Mouse (Mus musculus): ENCODE data around the gene Scaf4. TPM values are rescaled to one million over a fixed set of nuclear protein-coding genes. Genes with fewer than 3 reads are reported as not detected.
"Not testable (repeated sequence)": the region's sequence is repeated elsewhere in the genome, so short reads cannot be mapped to it uniquely, and the experiment has no call there.

Scaf4 gene
- total RNA-seq, 2 experiments from 2014 or later = 18.5 to 64.0 TPM

- ATAC-seq (replicated peaks; ENCODE audit: poor library complexity) = no peak
Observed at GRCm38 (mm10) chr16:90242426-90243304, 41.6 kb downstream of the Scaf4 start.

- ATAC-seq (replicated peaks; ENCODE audit: poor library complexity) = no peak
Observed at GRCm38 (mm10) chr16:90241875-90242274, 42.4 kb downstream of the Scaf4 start.

GRCm38 (mm10) chr16:90239128-90239746 lies 45.1 kb downstream of the Scaf4 start:
- ATAC-seq (replicated peaks; ENCODE audit: poor library complexity) = peak; percentile 54

GRCm38 (mm10) chr16:90235188-90235587 lies 49.1 kb downstream of the Scaf4 start:
- ATAC-seq (replicated peaks; ENCODE audit: poor library complexity) = no peak

- no peak for ATAC-seq (replicated peaks; ENCODE audit: poor library complexity)
Observed at GRCm38 (mm10) chr16:90234617-90235016, 49.7 kb downstream of the Scaf4 start.

- ATAC-seq (replicated peaks; ENCODE audit: poor library complexity) = no peak
Observed at GRCm38 (mm10) chr16:90233702-90234101, 50.6 kb downstream of the Scaf4 start.

GRCm38 (mm10) chr16:90231302-90231701 lies 53.0 kb downstream of the Scaf4 start:
- ATAC-seq (replicated peaks; ENCODE audit: poor library complexity) = no peak

GRCm38 (mm10) chr16:90229897-90230296 lies 54.4 kb downstream of the Scaf4 start:
- no peak for ATAC-seq (replicated peaks; ENCODE audit: poor library complexity)

GRCm38 (mm10) chr16:90221441-90222070 lies 62.7 kb downstream of the Scaf4 start:
- no peak for ATAC-seq (replicated peaks; ENCODE audit: poor library complexity)

- peak; percentile 54; the same call in 1 of the 2 replicates for ATAC-seq (replicated peaks; ENCODE audit: poor library complexity)
Observed at GRCm38 (mm10) chr16:90220892-90221431, 63.3 kb downstream of the Scaf4 start.

GRCm38 (mm10) chr16:90220026-90220891 lies 64.0 kb downstream of the Scaf4 start, which contains the start of gene Sod1:
Gene Sod1, plus strand, starts transcription at chr16:90220754.
- ATAC-seq (replicated peaks; ENCODE audit: poor library complexity) = peak; percentile 87

GRCm38 (mm10) chr16:90219445-90219844 lies 64.9 kb downstream of the Scaf4 start:
- not testable (repeated sequence) for ATAC-seq (replicated peaks; ENCODE audit: poor library complexity)

GRCm38 (mm10) chr16:90217926-90218325 lies 66.4 kb downstream of the Scaf4 start:
- no peak for ATAC-seq (replicated peaks; ENCODE audit: poor library complexity)

GRCm38 (mm10) chr16:90217356-90217755 lies 66.9 kb downstream of the Scaf4 start:
- no peak for ATAC-seq (replicated peaks; ENCODE audit: poor library complexity)

- ATAC-seq (replicated peaks; ENCODE audit: poor library complexity) = no peak
Observed at GRCm38 (mm10) chr16:90216414-90216813, 67.9 kb downstream of the Scaf4 start.

- not testable (repeated sequence) for ATAC-seq (replicated peaks; ENCODE audit: poor library complexity)
Observed at GRCm38 (mm10) chr16:90215879-90216278, 68.4 kb downstream of the Scaf4 start.

GRCm38 (mm10) chr16:90214731-90215565 lies 69.4 kb downstream of the Scaf4 start:
- ATAC-seq (replicated peaks; ENCODE audit: poor library complexity) = peak; percentile 46

GRCm38 (mm10) chr16:90213477-90214339 lies 70.6 kb downstream of the Scaf4 start:
- ATAC-seq (replicated peaks; ENCODE audit: poor library complexity) = peak; percentile 68
